Mouse (Mus musculus) G1E (cell line): Measurements from ENCODE around the gene Samd7. TPM values are rescaled to one million over a fixed set of nuclear protein-coding genes. Genes with fewer than 3 reads are reported as not detected.

Experiments
- ATAC-seq: 2 replicates; pipeline ENCODE4 v1.8.0; 2016; ENCODE audit warnings: mild to moderate bottlenecking; ENCODE audit not compliant: insufficient number of reproducible peaks, poor library complexity, low FRiP score, severe bottlenecking; ENCODE audit errors: extremely low read depth
- DNase-seq: peaks from one replicate; pipeline ENCODE4 v3.0.0; 2012; ENCODE audit warnings: low spot score
- H3K27me3 ChIP-seq: 2 replicates; pipeline ENCODE4 v1.6.1; 2012; ENCODE audit warnings: mild to moderate bottlenecking, low read length, inconsistent platforms; ENCODE audit not compliant: insufficient read depth
- H3K36me3 ChIP-seq: replicated peaks from 2 replicates; pipeline ENCODE3; 2012; ENCODE audit warnings: mild to moderate bottlenecking, inconsistent platforms
- H3K4me1 ChIP-seq: 2 replicates; pipeline ENCODE4 v1.6.1; 2012; ENCODE audit warnings: low read depth, low read length, inconsistent platforms, mixed read lengths; ENCODE audit not compliant: insufficient read depth
- H3K4me3 ChIP-seq: 2 replicates; pipeline ENCODE4 v1.5.1; 2012; ENCODE audit warnings: low read depth, mild to moderate bottlenecking, inconsistent platforms, low read length, moderate library complexity, mixed read lengths
- H3K9me3 ChIP-seq: replicated peaks from 2 replicates; pipeline ENCODE4 v1.6.1; 2012; ENCODE audit warnings: inconsistent platforms
- CTCF ChIP-seq: IDR thresholded peaks from 2 replicates; pipeline ENCODE4 v1.5.1; 2012; ENCODE audit warnings: low read depth, low read length, inconsistent platforms, mixed read lengths
- GATA1 ChIP-seq: IDR thresholded peaks from 2 replicates; pipeline ENCODE4 v1.6.1; 2012; ENCODE audit warnings: borderline replicate concordance, low read length, inconsistent platforms, mixed read lengths
- GATA2 ChIP-seq: IDR thresholded peaks from 2 replicates; pipeline ENCODE4 v1.6.1; 2012; ENCODE audit warnings: low read depth, low read length, inconsistent platforms, borderline replicate concordance
- POLR2AphosphoS5 ChIP-seq: IDR thresholded peaks from 2 replicates; pipeline ENCODE4 v1.6.1; 2012; ENCODE audit warnings: low read depth, low read length, inconsistent platforms; ENCODE audit not compliant: insufficient replicate concordance
- TAL1 ChIP-seq: conservative IDR thresholded peaks from 2 replicates; pipeline ENCODE4 v1.6.1; 2012; ENCODE audit warnings: low read depth, low read length, inconsistent platforms, mixed read lengths
- polyA plus RNA-seq: library from polyadenylated mRNA; stranded (reverse); fragments of >175 nt; gene quantifications from 2 replicates; pipeline ENCODE4 v1.2.3, GENCODE M21; 2012
- total RNA-seq, 2 experiments: library from RNA; stranded (forward) in 1 of 2; stranded (reverse) in 1 of 2; fragments of 200-1000 nt in 1 of 2; fragments of >200 nt in 1 of 2; fragmentation: Nextera tagmentation in 1 of 2; gene quantifications; 2 replicates each; pipeline ENCODE4 v1.2.3; 2014 to 2017

The Samd7 gene
- total and polyA plus RNA-seq, 3 experiments: 0.16 TPM; not detected in 2

DNA sequence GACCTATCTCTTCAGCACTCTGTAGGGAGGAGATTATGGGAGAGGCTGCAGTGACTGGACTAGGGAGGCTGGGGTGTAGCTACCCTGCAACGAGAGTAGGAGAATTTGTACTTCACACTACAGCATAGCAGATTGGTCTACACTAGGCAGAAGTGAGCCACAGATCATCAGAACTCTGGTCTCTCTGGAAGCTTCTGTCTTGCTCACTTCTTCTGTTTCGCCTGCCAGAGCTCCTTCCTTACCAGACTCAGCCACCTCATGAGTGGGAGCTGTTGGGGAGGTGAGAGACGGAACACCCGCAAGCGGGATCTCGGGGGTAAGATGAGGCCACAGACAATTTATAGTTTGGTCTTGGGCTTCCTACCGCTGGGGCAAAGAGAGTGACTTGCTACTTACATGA lies 3.2 kb upstream of the Samd7 start:
- no peaks in the 10 kb centered on the region for H3K9me3 ChIP-seq
- no peaks in the 10 kb centered on the region for H3K36me3 ChIP-seq
- peaks cover 22% of the 10 kb centered on the region for H3K27me3 ChIP-seq
- TF ChIP-seq GATA1: no peak
- TF ChIP-seq GATA2: no peak
- TF ChIP-seq TAL1: no peak
- no peak for TF ChIP-seq CTCF
- no peak for TF ChIP-seq POLR2AphosphoS5
- DNase-seq (no peak), ATAC-seq (no peak)
- H3K4me3 ChIP-seq: no peak overlapping the region
- no peaks in the 10 kb centered on the region for H3K4me1 ChIP-seq

DNA sequence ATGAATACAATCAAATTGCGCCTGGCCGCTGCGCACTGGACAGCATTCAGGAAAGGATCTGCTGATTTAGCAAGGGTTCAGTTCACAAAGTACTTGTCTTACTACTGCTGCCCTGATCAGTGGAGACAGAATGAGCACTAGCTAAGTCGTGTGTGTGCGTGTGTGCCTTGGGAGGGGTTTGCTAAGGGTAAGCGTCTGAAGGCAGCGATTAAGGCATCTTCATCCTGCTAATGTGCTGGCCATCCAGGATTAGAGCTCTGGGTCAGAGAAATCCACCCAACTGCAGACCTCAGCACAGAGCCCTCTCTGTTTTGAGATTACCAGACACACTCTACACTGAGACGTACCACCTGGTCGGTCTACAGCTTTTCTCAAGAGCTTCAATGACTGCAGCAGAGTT lies 2.2 kb downstream of the Samd7 start:
- ATAC-seq: no peak
- Histone ChIP-seq H3K27me3 (peaks cover 13% of the 10 kb centered on the region), H3K4me1 (0 out of 2 replicates have a peak, but pooled peaks cover 2% of the 10 kb centered on the region), H3K9me3 (no peaks in the 10 kb centered on the region), H3K4me3 (no peak overlapping the region), H3K36me3 (no peaks in the 10 kb centered on the region)
- TF ChIP-seq GATA1 (no peak), TAL1 (no peak), POLR2AphosphoS5 (no peak), GATA2 (no peak), CTCF (no peak)
- DNase-seq: no peak

DNA sequence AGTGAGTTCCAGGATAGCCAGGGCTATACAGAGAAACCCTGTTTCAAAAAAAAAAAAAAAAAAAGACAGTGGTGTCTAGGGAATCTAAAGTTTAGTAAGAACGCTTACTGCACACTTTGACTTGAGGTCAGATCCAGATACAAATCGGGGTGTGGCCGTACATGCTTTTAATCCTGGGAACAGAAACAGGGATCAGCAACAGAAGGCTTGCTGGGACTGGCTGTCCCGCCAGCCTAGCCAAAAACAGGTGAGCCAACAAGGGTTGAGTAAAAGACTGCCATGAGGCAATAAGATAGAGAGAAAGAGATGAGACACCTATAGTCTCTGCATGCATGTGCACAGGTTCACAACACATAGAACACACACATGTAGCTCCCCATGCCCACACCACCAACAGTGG lies 8.6 kb downstream of the Samd7 start:
- Histone ChIP-seq H3K36me3 (no peaks in the 10 kb centered on the region), H3K9me3 (no peaks in the 10 kb centered on the region), H3K4me1 (0 out of 2 replicates have a peak, but pooled peaks cover 2% of the 10 kb centered on the region), H3K27me3 (peaks cover 34% of the 10 kb centered on the region), H3K4me3 (no peak overlapping the region)
- ATAC-seq: no peak
- DNase-seq: no peak
- TF ChIP-seq GATA2 (no peak), GATA1 (no peak), CTCF (no peak), POLR2AphosphoS5 (no peak), TAL1 (no peak)

DNA sequence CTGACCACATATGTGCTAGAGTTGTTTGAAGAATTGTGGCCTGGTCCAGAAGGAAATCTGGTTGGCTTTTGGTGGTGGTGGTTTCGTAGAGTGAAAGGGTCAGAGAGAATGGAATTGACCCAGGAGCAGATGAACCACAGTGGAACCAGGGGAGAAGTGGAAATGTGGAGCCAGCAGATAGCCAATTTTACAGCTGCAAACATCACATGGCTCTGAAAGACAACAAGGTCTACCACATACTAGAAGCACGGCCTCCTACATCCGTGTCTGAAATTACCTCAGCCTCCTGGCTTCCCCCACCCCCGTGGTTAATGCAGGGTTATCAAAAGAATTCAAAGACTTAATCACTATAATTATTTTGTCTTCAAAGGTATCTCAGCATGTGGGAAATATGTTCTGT lies 18.8 kb downstream of the Samd7 start:
- Histone ChIP-seq H3K36me3 (no peaks in the 10 kb centered on the region), H3K9me3 (no peaks in the 10 kb centered on the region), H3K4me1 (peaks cover 43% of the 10 kb centered on the region), H3K27me3 (peaks cover 12% of the 10 kb centered on the region), H3K4me3 (peak overlapping the region; percentile 62; the same call in 1 of the 2 replicates)
- no peak for ATAC-seq
- no peak for DNase-seq
- peak; percentile 53 for TF ChIP-seq TAL1
- TF ChIP-seq GATA1: no peak

DNA sequence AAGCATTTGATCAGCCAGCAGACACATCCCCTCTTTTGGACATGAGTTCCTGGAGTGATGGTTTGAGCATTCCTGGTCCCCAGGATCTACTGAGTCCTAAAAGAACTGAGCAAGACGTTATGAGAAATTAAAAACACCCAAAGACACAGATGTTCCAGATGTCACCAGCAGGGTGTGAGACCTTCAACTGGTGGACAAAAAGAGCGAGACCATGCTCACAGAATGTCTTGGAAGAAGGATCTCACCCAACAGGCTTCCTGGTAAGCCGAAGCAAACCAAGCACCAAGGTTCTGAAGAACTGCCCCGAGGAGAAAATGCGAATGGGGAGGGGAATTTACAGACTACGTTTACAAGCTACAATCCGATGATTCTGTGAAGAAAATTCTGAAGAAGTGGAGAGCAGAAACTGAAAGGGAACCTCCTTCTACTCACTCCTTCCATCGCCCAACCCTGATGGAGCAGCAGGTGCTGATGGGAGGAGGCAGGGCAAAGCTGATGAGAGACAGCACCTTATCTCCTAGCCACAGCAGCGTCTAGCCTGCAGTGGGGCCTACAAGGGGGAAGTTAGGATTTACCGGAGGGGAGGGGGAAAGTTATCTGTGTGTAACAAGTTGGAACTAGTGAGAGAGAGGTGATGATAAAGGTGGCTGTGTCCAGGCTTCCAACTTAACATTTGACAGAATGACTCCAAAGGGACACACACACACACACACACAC lies 19.4 kb downstream of the Samd7 start:
- no peak for TF ChIP-seq POLR2AphosphoS5
- TF ChIP-seq TAL1: peak; percentile 97
- ATAC-seq (peak; percentile 97), DNase-seq (peak; percentile 83)
- Histone ChIP-seq H3K4me3 (peak overlapping the region; percentile 62), H3K9me3 (no peaks in the 10 kb centered on the region), H3K4me1 (peaks cover 46% of the 10 kb centered on the region), H3K36me3 (no peaks in the 10 kb centered on the region), H3K27me3 (peaks cover 12% of the 10 kb centered on the region)

DNA sequence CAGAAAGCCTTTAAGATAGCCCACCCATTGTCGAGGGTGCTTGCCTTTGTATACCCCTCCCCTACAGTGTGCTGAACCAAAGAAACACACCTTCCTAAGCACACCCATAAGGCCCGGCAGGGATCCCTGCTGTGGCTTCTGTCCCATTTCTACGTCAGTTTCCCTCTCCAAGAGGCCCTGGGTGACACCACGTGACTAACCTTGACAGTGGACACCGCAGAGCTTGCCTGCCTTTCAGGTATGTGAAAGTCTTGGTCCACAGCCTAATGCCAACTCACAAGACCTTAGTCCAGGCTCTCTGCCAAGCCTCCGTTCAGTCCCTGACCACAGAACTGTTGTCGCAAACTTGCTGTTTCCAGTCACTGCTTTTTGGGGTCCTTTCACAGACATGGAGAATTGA lies 20.1 kb downstream of the Samd7 start:
- H3K36me3 ChIP-seq: no peaks in the 10 kb centered on the region
- DNase-seq (peak; percentile 35), ATAC-seq (peak; percentile 4; the same call in 1 of the 2 replicates)
- no peak for TF ChIP-seq GATA2
- no peak for TF ChIP-seq GATA1
- TF ChIP-seq POLR2AphosphoS5: no peak
- no peak for TF ChIP-seq TAL1
- no peak for TF ChIP-seq CTCF
- H3K4me1 ChIP-seq: peaks cover 41% of the 10 kb centered on the region
- peaks cover 5% of the 10 kb centered on the region for H3K27me3 ChIP-seq
- peak overlapping the region; percentile 62; the same call in 1 of the 2 replicates for H3K4me3 ChIP-seq
- H3K9me3 ChIP-seq: no peaks in the 10 kb centered on the region
